Mouse (Mus musculus) gastrocnemius, postnatal 10 days (tissue): ENCODE measurements around the gene Grrp1. TPM values are rescaled to one million over a fixed set of nuclear protein-coding genes. Genes with fewer than 3 reads are reported as not detected.
A peak's percentile ranks its signal among the peaks of the same experiment; 100 is the strongest.
"Not testable (repeated sequence)": the region's sequence is repeated elsewhere in the genome, so short reads cannot be mapped to it uniquely, and the experiment has no call there.

Experiments
- DNase-seq: peaks from one replicate; pipeline ENCODE4 v3.0.0; 2021; ENCODE audit warnings: mixed read lengths
- long read RNA-seq, 2 experiments: library from polyadenylated mRNA; stranded (forward); transcript quantifications; one replicate each; pipeline ENCODE4 v2.0.0; 2021
- total RNA-seq, 2 experiments: library from RNA; stranded (reverse); gene quantifications; 2 replicates each; pipeline ENCODE4 v1.2.3; 2021

The Grrp1 gene
- total RNA-seq, result 1 to 10 TPM; 5.1 to 6.0 TPM
- long read RNA-seq, experiment 1, transcript Grrp1-201 (2 exons, 1,226 nt), result major isoform, 7 of 8 reads
- long read RNA-seq, experiment 1, partial matches to known transcripts, result 1 of 8 reads
- long read RNA-seq, experiment 1, other reads (novel, unspliced or antisense), result 0 of 8 reads
- long read RNA-seq, experiment 2, partial matches to known transcripts, result 0 of 4 reads
- long read RNA-seq, experiment 2, other reads (novel, unspliced or antisense), result 0 of 4 reads

DNA sequence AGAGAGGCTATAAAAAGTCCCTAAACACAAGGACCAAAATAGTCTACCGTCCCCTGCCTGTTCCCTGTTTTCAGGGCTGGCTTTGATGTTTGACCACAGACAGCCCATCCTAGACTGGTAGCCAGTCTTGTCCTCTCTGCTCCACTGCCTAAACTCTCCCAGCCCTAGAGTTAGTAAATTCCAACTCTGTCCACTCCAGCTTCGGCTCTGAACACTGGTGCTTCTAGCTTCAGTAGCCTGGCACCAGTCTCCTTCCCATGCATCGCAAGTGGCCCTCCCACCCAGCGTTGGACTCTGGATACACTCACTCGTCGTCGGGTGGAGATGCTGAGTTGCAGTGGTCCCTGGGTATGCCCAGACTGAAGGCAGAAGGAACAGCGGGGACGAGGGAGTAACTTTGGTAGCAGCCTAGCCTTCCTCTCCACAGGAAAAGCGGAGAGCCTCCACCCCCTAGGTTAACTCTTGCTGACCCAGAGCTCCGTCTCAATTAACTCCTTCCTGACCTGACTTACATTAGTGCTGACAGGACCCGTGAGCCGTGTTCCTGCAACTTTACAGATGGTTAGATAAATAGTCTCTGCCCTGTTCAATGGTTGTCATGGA lies at the start of gene Grrp1:
Gene Grrp1, minus strand, starts transcription at position 385 of the 603 bp plus-strand sequence.
- DNase-seq, result no peak

DNA sequence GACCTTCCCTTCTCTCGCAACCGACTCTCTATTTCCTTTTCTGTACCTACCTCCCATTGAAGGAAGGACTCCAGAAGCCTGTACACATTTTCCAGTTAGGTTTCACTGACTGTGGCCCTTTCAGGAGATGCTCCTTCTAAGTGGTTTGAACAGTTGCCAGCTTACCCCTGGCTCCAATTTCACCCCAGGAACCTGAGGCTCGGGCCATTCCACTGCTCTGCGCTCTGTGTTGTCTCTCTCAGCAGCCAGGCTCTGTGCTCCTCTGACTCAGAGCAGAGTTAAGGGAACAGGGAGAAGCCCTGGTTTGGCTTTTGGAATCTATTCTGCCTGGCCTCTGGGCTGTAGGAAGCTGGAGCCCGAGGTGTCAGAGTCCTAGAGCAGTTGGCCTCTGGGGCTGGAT lies 48.2 kb upstream of the Grrp1 start:
- no peak for DNase-seq

DNA sequence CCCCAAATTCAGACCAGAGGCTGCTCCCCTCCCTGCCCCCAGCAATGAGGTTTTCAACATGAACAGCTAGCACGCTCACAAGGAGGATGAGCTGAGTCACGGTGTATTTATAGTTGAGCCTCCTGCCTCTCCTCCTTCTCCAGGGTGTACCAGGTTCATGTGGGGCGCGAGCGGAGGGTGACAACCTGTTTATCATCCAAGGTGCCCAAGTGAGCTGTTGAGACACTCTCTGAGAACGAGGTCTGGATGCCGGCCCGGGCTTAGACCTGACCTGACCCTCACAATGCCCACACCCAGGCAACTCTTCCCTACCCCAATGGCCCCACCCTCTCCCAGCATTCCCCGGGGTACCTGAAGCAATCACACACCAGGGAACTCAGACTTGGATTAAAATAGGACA lies 46.4 kb upstream of the Grrp1 start:
- peak; percentile 60 for DNase-seq

DNA sequence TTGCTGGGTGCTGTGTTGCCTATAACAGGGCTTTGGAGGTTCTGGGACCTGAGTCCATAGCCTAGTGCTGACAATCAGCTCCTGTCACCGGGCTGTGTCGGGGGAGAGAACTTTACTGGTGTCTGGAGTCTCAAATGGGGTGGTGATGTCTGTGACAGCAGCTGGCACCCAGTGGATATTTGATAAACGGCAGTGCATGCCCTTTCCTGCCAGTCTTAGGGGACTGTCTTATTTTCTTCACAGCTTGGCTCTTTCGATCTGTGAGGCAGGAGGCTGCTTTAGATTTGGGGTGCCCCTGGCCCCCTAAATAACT lies 45.5 kb upstream of the Grrp1 start:
- no peak for DNase-seq

DNA sequence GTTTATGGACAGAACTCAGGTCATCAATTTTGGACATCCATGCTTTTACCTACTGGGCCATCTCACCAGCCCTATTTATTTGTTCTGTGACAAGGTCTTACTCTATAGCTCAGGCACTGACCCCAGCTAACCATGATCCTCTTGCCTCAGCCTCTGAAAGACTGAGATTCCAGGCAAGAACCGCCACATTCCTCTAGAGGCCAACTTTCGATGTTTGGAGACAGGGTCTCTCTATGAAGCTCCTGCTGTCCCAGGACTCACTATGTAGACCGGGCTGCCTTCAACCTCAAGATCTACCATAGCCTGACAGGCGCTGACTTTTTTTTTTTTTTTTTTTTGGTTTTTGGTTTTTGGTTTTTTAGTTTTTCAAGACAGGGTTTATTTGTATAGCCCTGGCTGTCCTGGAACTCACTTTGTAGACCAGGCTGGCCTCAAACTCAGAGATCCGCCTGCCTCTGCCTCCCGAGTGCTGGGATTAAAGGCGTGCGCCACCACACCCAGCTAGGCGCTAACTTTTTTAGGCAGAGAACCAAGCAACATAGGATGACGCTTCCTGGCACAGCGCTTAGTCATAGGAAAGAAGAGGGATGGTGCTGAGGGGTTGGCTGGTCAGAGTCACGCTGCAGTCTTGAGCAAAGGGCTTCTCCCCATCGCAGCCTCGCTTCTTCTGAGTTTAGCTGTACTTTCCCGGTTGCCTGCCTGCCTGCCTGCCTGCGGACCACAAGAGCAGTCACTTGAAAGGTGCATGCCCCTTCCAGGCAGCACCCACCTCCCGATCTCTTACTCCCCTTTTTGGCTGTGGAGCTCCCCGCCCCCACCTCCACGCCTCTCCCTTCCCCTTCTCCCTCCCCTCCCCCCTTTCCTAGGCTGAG lies 45.0 kb upstream of the Grrp1 start:
- no peak for DNase-seq

DNA sequence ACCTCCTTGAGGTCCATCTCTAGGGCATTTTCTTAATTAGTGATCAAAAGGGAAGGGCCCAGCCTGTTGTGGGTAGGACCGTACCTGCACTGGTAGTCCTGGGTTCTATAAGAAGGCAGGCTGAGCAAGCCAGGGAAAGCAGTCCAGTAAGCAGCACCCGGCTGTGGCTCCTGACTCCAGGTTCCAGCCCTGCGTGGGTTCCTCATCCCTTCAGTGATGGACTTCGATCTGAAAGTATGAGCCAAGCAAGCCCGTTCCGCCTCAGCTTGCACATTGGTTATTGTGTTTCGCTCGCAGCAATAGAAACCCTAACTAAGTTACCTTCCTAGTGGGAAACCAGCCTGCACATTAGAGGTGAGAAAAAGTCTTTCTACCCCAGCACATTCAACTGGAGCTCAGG lies 43.5 kb upstream of the Grrp1 start:
- DNase-seq, result no peak

DNA sequence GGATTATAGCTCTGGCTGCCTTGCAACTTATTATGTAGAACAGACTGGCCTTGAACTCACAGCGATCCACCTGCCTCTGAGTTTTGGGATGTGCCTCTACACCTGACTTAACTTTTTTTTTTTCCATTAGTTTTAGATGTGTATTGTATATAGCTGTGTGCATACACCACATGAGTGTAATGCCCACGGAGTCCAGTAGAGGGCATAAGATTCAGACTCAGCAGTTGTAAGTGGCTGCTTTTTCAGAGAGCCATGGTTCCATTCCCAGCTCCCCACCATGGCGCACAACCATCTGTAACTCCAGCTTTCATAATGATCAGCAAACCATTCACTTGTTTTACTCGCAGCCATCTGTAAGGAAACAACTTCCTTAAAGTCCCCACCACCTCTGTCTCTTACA lies 42.6 kb upstream of the Grrp1 start:
- DNase-seq, result no peak

DNA sequence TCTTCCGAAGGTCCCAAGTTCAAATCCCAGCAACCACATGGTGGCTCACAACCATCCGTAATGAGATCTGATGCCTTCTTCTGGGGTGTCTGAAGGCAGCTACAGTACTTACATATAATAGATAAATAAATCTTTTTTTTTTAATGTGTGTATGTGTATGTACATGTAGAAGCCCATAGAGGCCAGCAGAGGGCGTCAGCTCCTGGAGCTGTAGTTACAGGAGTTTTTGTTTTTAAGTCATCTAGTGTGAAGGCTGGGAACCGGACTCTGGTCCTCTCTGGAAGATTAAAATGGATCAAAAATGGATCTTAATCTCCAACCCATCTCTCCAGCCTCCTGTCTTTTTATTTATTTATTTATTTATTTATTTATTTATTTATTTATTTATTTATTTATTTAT lies 42.2 kb upstream of the Grrp1 start:
- not testable (repeated sequence) for DNase-seq

DNA sequence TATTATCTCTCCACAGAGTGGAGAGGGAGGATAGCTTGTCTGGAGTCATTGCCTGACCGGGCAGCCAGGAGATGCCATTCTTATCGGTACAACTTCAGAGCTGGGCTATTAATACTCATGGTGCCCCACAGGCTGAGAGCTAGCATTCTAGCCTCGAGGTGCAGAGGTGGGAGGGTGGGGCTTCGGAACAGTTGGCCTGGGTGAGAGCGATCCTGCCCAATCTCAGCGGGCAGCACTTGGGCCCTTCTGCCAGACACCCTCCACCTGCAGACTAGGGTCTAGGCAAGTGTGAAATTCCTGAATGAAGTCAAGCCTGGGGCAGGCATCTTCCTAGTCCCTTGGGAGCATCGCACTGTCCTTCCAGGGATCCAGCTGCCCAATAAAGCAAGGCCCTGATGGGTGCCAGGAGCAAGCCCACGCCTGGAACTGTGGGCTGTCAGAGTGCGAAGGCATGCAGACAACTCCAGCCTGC lies 39.8 kb upstream of the Grrp1 start:
- DNase-seq, result no peak

DNA sequence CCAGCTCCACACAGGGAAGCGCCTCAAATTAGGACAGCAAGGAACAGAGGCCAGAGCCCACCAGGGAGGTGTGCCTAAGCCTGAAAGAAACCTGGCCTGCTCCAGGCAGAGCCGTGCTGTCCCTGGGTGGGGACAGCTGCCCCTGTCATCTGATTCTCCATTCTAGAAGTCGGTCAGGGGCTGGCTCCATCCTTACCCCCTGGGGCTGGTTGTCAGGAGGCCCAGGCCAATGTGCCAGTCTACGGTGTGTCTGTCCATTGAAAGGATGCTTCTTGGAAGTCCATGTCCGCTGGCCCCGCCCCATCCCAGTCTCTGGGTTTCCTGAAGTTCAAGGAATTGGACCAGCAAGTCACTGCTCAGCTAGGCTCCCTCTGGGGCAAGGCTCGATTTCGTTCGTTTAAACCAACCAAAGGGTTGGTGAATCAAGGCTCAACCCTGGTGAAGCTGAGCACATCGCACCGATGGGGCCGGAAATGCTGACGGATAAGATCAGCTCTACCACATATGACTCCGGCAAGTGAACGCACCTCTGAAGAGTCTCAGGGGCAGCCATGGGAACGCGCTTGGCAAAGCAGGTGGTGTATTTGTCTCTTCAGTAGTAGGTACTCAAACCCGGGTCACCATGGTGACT lies 39.3 kb upstream of the Grrp1 start:
- DNase-seq, result no peak

DNA sequence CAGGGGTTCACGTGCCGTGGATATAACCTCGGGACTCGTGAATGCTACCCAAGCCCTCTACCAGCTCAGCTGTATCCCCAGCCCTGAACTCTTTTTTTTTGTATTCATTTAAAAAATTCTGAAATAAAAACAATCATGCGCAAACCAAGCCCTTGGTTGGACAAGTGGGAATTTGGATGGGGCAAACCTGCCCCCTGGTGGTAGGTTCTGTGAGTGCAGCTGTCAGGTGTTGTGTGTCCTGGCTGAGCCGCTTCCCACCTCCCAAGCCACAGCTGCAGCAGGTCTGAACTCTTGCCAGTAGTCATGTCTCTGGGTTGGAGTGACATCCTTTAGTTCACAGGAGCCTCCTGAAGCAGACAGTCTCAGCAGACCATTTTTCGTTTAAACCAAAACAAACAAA lies 38.2 kb upstream of the Grrp1 start:
- DNase-seq, result peak; percentile 79

DNA sequence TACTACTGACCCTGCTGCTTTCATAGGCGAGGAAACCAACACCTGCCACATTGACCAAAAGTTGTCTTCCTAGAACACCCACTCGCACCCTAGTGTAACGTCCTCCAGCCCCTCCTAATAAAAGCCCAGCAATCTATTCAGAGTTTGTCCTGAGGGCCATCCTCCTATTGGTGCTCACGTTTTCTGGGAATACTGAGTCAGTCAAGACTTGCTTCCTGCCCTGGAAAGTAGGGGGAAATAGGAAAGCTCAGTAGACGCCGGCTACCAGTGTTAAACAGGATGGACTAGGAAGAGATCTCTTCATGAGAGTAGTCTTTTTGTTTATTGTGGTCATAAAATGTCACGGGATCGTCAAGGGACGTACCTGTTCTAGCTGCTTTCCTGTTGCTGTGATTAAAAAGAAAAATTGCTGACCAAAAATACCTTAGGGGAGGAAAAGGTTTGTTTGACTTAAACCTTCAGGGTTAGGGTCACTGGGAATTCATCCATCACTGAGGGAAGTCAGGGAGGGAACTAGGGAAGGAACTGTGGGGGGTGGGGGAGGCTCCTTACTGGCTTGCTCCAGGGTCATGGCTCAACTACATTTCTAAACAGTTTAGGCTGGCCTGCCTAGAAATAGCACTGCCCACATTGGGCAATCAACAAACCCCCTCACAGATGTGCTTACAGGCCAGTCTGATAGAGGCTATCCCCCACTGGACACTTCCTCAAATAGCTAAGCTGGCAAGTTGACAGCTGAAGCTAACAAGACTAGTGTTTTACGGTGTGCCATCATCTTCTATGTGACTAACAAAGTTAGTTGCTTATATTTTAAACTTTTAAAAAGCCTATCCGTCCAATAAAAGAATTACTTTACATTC lies 34.7 kb upstream of the Grrp1 start:
- DNase-seq, result no peak

DNA sequence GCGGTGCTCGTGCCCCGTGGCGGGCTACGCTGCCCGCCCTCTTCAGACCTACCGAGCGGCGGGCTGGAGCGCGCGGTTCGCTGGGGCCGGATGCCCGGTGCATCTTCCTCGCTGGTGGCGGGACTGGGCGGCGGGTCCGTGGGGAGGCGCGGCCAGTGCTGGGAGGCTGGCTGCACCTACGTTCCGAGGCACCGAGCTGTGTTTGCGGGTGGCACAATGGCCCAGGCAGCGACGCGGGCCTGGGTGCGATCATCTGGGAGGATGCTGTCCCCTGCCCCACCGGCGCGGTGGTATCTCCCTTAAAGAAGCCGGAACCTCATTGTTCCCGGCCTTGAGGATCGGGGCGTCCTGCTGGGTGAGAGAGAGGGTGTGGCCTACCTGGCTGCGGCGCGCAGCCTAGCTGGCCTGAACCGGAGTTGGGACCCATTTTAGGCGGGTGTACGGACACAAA lies 33.7 kb upstream of the Grrp1 start, which contains the start of gene Pdik1l:
Gene Pdik1l, minus strand, starts transcription at position 321 of the 451 bp plus-strand sequence.
- peak; percentile 64 for DNase-seq

DNA sequence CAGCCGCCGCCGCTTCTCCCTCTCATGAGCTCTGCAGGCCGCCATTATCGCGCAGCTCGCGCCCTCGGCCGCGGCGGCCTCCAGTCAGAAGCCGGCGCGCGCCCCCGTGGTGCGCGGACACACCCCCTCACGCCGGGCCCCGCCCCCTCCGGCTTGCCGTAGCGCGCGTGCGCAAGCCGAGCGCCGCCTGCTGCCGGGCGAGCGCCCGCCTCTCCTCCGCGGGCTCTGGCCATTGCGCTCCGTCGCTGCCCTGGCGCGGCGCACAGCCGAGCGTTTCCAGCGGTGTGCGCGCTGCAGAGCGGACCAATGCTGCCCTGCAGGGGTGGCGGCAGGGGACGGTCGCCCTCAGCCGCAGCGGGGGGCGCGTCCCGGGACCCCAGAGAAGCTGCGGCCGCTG lies 33.3 kb upstream of the Grrp1 start:
- DNase-seq, result peak; percentile 99

DNA sequence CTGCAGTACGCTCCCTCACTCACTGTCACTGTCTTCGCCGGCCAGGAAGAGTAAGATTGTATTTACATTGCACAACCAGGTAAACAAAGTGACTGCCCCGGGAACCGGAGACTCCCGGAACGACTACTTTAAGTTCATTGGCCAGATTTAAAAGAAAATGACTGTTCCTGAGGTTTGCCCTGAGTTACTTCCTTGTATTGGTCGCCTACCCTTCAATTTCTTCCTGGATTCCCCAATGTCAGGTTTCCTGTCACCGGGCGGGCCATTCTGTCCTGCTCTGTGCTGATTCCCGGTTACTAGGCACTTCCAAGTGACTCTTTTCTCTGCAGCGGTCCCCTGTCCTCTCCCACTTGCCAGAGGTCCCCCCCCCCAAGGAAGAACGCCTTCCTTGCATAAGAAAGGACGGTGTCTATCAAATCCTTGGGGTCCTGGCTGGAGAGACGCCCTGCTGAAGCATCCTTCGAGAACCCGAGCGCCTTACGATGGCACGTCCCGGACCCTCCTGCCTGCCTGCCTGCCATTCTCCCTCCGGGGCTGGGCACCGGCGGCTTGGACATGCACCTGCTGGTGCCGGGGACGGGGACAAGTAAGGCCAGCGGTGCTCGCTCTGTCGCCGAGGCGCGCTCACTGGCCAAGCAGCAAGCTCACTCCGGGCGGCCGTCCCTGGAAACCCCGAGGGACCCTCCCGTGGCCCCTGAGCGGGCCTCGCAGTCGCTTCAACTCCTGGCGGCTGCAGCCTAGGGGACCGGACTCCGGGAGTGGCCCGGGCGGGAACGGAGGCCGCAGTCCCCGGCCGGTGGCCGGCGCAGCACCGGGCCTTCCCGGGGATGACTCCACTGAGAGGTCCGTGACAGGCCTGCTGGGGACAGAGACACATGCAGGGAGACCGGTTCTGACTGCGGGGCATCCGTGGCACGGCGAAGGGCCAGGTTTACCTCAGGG lies 32.6 kb upstream of the Grrp1 start:
- DNase-seq, result peak; percentile 44

DNA sequence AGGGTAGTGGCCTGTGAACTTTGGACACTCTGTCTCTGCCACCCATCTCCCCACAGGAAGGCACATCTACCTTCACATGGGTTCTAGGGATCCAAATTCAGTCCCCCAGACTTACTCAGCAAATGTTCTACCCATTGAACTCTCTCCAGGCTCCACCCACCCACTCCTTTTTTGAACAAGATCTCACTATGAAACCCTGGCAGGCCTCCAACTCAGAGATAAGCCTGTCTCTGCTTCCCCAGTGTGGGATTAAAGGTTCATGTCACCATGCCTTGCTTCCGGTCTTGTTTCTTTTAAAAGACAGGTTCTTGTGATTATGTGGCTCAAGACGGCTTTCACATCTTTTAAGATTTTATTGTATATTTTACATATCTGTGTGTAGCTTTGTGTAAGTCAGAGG lies 31.0 kb upstream of the Grrp1 start:
- no peak for DNase-seq

DNA sequence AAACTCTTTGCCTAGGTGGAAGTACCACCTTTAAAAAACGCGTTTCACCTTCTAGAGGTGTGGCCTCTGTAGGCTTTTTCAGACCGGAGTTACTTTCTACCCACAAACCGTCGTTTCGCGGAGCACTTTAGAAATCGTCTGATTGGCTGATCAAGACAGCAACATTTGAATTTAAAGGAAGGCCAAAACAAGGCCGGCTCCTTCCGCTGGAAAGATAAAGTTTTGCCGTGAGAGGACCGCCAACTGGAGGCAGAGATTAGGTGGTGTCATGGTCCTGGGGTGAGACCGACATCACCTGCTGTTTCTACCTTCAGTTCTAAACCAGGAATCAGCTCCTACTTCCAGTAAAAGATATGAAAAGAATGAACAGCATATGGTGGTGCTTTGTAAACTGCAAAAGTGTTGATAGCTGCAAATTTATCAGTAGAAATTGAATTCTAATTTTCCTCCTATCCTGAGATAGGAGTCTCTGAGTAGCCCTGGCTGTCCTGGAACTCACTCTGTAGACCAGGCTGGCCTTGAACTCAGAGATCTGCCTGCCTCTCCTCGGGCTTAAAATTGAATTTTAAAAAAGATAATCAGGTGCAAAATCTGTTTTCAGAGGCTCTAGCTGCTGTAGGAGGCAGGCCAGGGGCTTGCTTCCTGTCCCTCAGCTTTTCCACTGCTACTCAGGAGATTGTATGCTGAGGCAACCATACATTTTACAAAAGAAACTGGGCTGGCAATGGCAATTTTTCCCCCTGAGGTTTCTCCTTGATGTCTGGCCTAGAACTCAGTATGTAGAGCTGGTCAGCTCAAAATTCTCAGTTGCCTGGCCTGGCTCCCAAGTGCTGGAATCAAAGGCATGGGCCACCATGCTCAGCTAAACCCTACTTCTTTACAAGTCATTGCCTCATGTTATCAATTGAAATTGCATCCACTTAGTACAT lies 19.8 kb upstream of the Grrp1 start:
- DNase-seq, result no peak

DNA sequence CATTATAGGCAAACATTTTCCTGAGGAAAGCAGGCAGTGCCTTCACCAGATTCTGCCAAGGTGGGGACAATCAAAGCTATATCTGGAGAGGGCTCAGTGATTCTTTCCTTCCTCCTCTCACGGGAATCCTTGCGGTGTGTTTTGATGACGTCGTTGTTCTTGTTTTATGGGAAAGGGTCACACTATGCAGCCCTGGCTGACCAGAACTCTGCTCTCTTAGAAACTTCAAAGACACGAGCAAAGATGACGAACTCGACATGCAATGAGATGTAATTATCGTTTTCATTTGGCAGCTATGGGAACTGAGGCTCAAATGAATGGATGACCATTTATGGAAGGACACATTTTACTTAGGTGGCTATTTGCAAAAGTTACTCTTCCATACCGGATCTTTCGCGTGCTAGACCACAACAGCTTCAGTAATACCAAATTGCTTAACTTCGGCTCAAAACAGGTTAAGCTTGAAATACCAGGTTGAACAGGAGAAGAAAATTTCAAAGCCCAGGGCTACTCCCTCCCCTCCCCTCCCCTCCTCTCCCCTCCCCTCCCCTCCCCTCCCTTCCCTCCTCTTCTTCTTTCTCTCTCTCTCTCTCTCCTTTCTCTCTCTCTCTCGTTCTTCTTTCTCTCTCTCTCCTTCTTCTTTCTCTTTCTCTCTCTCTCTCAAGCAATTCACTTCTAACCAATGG lies 19.0 kb upstream of the Grrp1 start:
- DNase-seq, result no peak

DNA sequence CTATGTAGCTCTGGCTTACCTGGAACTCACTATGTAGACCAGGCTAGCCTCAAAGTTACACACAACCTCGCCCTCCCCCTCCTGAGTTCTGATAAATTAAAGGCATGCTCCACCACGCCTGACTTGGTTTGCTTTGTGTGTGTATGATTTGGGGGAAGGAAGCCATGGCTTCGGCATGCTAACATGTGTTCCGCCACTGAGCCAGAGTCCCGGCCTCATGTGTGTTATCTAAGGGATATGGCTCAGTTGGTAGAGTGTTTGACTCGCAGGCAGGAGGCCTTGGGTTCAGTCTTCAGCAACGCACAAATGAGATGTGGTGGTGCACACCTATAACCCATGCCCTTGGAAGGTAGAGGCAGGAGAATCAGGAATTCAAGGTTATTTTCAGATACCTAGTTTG lies 18.1 kb upstream of the Grrp1 start:
- no peak for DNase-seq
